Mouse (Mus musculus): Measurements from ENCODE around the gene Ndufs1. TPM values are rescaled to one million over a fixed set of nuclear protein-coding genes. Genes with fewer than 3 reads are reported as not detected.

Ndufs1 gene
- polyA plus RNA-seq, 1 experiment: 163 TPM

GRCm38 (mm10) chr1:63110536-63111285 is 65.9 kb downstream of the Ndufs1 start:
- WGBS: 57% methylated on average over 7 of the region's 7 CpGs
- peaks cover 28% of the 10 kb centered on the region for H3K4me1 ChIP-seq (ENCODE audit: control insufficient read depth, insufficient read depth, low read length)
- no peaks in the 10 kb centered on the region for H3K27me3 ChIP-seq (replicated peaks; ENCODE audit: control insufficient read depth, insufficient read depth, low read length)
- TF ChIP-seq CTCF (conservative IDR thresholded peaks at IDR 0.05; ENCODE audit: insufficient read depth, insufficient read length, low read depth, low read length) (peak; percentile 42; the same call in 1 of the 2 replicates), POLR2A (IDR thresholded peaks at IDR 0.05; ENCODE audit: low read depth, low read length) (no peak)
- H3K36me3 ChIP-seq (ENCODE audit: control insufficient read depth, insufficient read depth, low read length): no peaks in the 10 kb centered on the region
- peak; percentile 29 for DNase-seq
- no peak overlapping the region for H3K27ac ChIP-seq (ENCODE audit: insufficient read depth, low read depth, low read length)
- no peak overlapping the region for H3K4me3 ChIP-seq (ENCODE audit: insufficient read depth, low read depth, low read length)

GRCm38 (mm10) chr1:63107614-63108327 is 68.9 kb downstream of the Ndufs1 start:
- TF ChIP-seq CTCF (conservative IDR thresholded peaks at IDR 0.05; ENCODE audit: insufficient read depth, insufficient read length, low read depth, low read length) (no peak), POLR2A (IDR thresholded peaks at IDR 0.05; ENCODE audit: low read depth, low read length) (no peak)
- H3K27me3 ChIP-seq (replicated peaks; ENCODE audit: control insufficient read depth, insufficient read depth, low read length): no peaks in the 10 kb centered on the region
- no peaks in the 10 kb centered on the region; the same call in 1 of the 2 replicates for H3K36me3 ChIP-seq (ENCODE audit: control insufficient read depth, insufficient read depth, low read length)
- H3K4me1 ChIP-seq (ENCODE audit: control insufficient read depth, insufficient read depth, low read length): peaks cover 27% of the 10 kb centered on the region
- WGBS: 40% methylated on average over 6 of the region's 6 CpGs
- DNase-seq: no peak
- peak overlapping the region; percentile 41 for H3K27ac ChIP-seq (ENCODE audit: insufficient read depth, low read depth, low read length)
- no peak overlapping the region for H3K4me3 ChIP-seq (ENCODE audit: insufficient read depth, low read depth, low read length)

GRCm38 (mm10) chr1:63102758-63103451 is 73.7 kb downstream of the Ndufs1 start:
- Histone ChIP-seq H3K36me3 (ENCODE audit: control insufficient read depth, insufficient read depth, low read length) (peaks cover 1% of the 10 kb centered on the region), H3K4me3 (ENCODE audit: insufficient read depth, low read depth, low read length) (no peak overlapping the region), H3K27ac (ENCODE audit: insufficient read depth, low read depth, low read length) (no peak overlapping the region)

GRCm38 (mm10) chr1:63100196-63100595 is 76.4 kb downstream of the Ndufs1 start:
- H3K4me3 ChIP-seq (ENCODE audit: insufficient read depth, low read depth, low read length): no peak overlapping the region
- no peak overlapping the region for H3K27ac ChIP-seq (ENCODE audit: insufficient read depth, low read depth, low read length)
- no peaks in the 10 kb centered on the region for H3K4me1 ChIP-seq (ENCODE audit: control insufficient read depth, insufficient read depth, low read length)
- TF ChIP-seq CTCF (conservative IDR thresholded peaks at IDR 0.05; ENCODE audit: insufficient read depth, insufficient read length, low read depth, low read length): no peak
- no peak for TF ChIP-seq POLR2A (IDR thresholded peaks at IDR 0.05; ENCODE audit: low read depth, low read length)
- H3K27me3 ChIP-seq (replicated peaks; ENCODE audit: control insufficient read depth, insufficient read depth, low read length): no peaks in the 10 kb centered on the region
- 89% methylated on average over 8 of the region's 8 CpGs for WGBS
- DNase-seq: no peak
- H3K36me3 ChIP-seq (ENCODE audit: control insufficient read depth, insufficient read depth, low read length): peaks cover 1% of the 10 kb centered on the region

More at GRCm38 (mm10) chr1:63102758-63103451, 73.7 kb downstream of the Ndufs1 start:
- DNase-seq: no peak
- 82% methylated on average over 12 of the region's 12 CpGs for WGBS
- H3K4me1 ChIP-seq (ENCODE audit: control insufficient read depth, insufficient read depth, low read length): peaks cover 11% of the 10 kb centered on the region; the same call in 1 of the 2 replicates
- TF ChIP-seq CTCF (conservative IDR thresholded peaks at IDR 0.05; ENCODE audit: insufficient read depth, insufficient read length, low read depth, low read length): no peak
- TF ChIP-seq POLR2A (IDR thresholded peaks at IDR 0.05; ENCODE audit: low read depth, low read length): no peak
- H3K27me3 ChIP-seq (replicated peaks; ENCODE audit: control insufficient read depth, insufficient read depth, low read length): no peaks in the 10 kb centered on the region

GRCm38 (mm10) chr1:63098831-63099230 is 77.8 kb downstream of the Ndufs1 start:
- TF ChIP-seq CTCF (conservative IDR thresholded peaks at IDR 0.05; ENCODE audit: insufficient read depth, insufficient read length, low read depth, low read length): no peak
- no peak for TF ChIP-seq POLR2A (IDR thresholded peaks at IDR 0.05; ENCODE audit: low read depth, low read length)
- Histone ChIP-seq H3K4me1 (ENCODE audit: control insufficient read depth, insufficient read depth, low read length) (no peaks in the 10 kb centered on the region), H3K27ac (ENCODE audit: insufficient read depth, low read depth, low read length) (no peak overlapping the region), H3K4me3 (ENCODE audit: insufficient read depth, low read depth, low read length) (no peak overlapping the region), H3K36me3 (ENCODE audit: control insufficient read depth, insufficient read depth, low read length) (peaks cover 1% of the 10 kb centered on the region; the same call in 1 of the 2 replicates), H3K27me3 (replicated peaks; ENCODE audit: control insufficient read depth, insufficient read depth, low read length) (no peaks in the 10 kb centered on the region)
- 64% methylated on average over 4 of the region's 4 CpGs for WGBS
- DNase-seq: no peak

- Histone ChIP-seq H3K27ac (ENCODE audit: insufficient read depth, low read depth, low read length) (no peak overlapping the region), H3K27me3 (replicated peaks; ENCODE audit: control insufficient read depth, insufficient read depth, low read length) (no peaks in the 10 kb centered on the region), H3K4me3 (ENCODE audit: insufficient read depth, low read depth, low read length) (no peak overlapping the region), H3K4me1 (ENCODE audit: control insufficient read depth, insufficient read depth, low read length) (no peaks in the 10 kb centered on the region), H3K36me3 (ENCODE audit: control insufficient read depth, insufficient read depth, low read length) (peaks cover 4% of the 10 kb centered on the region; the same call in 1 of the 2 replicates)
- no peak for DNase-seq
- no peak for TF ChIP-seq CTCF (conservative IDR thresholded peaks at IDR 0.05; ENCODE audit: insufficient read depth, insufficient read length, low read depth, low read length)
- TF ChIP-seq POLR2A (IDR thresholded peaks at IDR 0.05; ENCODE audit: low read depth, low read length): no peak
- 59% methylated on average over 5 of the region's 5 CpGs for WGBS
These were observed 80.6 kb downstream of the Ndufs1 start for GRCm38 (mm10) chr1:63096071-63096470.

Other genes starting within 250 kb of the Ndufs1 start
- 8.1 and 10.0 TPM in 2 replicates for gene Ino80d, start 62.2 kb downstream of the Ndufs1 start, polyA plus RNA-seq (2012; rRNA removed)
- gene Eef1b2, start within 50 bp of the Ndufs1 start, polyA plus RNA-seq (2012; rRNA removed): 215 and 216 TPM in 2 replicates
- 0.05 and 0.06 TPM in 2 replicates for gene Gpr1, start 37.7 kb upstream of the Ndufs1 start, polyA plus RNA-seq (2012; rRNA removed)
- gene Zdbf2, start 96.4 kb upstream of the Ndufs1 start, polyA plus RNA-seq (2012; rRNA removed): 0.03 TPM in 2 replicates

Data from kidney, adult 2 months (tissue).